Mouse (Mus musculus) cerebellum, postnatal 25 days (tissue): ENCODE results near the gene Ptpre.
"Not testable (repeated sequence)": the region's sequence is repeated elsewhere in the genome, so short reads cannot be mapped to it uniquely, and the experiment has no call there.

Experiments
- DNase-seq, 2 experiments: peaks; one replicate each; pipeline ENCODE4 v3.0.0; 2021; ENCODE audit warnings: mixed read lengths in 2 of 2

Ptpre gene

DNA sequence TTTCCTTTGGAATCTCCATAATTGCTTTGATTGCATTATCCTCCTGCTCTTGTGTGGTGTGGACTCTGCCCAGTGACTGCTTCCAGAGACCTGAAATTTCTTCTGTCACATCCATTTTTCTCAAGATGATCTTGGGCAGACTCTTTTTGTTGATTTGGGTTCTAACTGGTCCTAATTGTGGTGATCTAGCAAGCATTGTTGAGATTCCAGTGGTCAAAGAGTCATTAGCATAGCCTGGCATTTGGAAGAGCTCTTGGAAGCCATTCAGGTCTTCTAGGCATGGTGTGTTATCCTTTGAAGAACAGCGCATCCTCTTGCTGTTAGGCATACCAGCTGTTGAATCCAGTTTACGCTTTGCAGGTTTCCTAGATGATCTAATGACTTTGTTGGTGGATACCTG is 161.1 kb downstream of the Ptpre start:
- DNase-seq, result no peak

GRCm38 (mm10) chr7:135699351-135699750 is 162.1 kb downstream of the Ptpre start:
- not testable (repeated sequence) for DNase-seq

- no peak for DNase-seq
Measured at GRCm38 (mm10) chr7:135703600-135704148, 166.4 kb downstream of the Ptpre start.

DNA sequence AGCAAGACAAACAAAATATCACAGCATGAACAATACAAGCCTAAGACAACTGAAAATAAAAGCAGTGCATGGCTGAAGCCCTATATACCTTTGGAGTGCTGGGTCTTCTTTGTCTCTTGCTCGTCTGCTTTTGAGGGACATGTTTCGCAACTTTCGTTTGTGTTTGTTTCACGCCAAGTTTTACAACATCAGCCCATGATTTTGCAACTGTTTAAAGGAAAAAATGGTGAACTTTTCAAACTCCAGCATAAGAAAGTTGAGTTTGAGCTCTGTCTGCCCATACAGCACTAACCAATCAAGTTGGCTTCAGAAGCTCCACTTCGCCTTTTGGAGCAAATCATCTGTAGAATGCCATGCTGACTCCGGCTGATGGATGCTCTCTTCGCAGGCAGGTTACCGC is 167.0 kb downstream of the Ptpre start:
- DNase-seq, result no peak

- no peak for DNase-seq
Measured at GRCm38 (mm10) chr7:135705083-135705482, 167.8 kb downstream of the Ptpre start.

- DNase-seq, result no peak
Measured at GRCm38 (mm10) chr7:135705753-135706152, 168.5 kb downstream of the Ptpre start.

GRCm38 (mm10) chr7:135710702-135711101 is 173.4 kb downstream of the Ptpre start:
- no peak for DNase-seq

DNA sequence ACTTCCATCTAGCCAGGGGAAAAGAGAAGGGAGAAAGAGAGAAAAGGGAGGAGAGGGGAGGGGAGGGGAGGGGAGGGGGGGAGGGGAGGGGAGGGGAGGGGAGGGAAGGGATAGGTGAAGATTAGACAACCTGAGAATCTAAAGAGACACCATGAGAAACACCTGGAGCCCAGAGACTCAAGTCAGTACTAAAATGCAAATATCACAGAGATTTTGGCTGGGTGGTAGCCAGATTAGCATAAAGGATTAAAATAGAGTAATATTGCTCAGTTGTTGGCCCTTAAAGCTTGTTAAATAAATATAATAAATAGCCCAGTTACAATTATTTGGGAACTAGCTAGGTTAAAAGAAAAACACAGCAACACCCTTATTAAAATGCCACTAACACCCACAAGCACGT is 175.3 kb downstream of the Ptpre start:
- DNase-seq, result no peak

GRCm38 (mm10) chr7:135713326-135713725 is 176.0 kb downstream of the Ptpre start:
- DNase-seq, result no peak

GRCm38 (mm10) chr7:135715166-135715565 is 177.9 kb downstream of the Ptpre start:
- no peak for DNase-seq

- no peak for DNase-seq
Measured at GRCm38 (mm10) chr7:135715642-135716444, 178.6 kb downstream of the Ptpre start, which contains the start of gene Mki67. Gene Mki67, minus strand, starts transcription at chr7:135716361.

- DNase-seq, result peak; percentile 75 to 86
Measured at GRCm38 (mm10) chr7:135716445-135716877, 179.2 kb downstream of the Ptpre start.

- no peak for DNase-seq
Measured at GRCm38 (mm10) chr7:135716968-135717557, 179.8 kb downstream of the Ptpre start.

DNA sequence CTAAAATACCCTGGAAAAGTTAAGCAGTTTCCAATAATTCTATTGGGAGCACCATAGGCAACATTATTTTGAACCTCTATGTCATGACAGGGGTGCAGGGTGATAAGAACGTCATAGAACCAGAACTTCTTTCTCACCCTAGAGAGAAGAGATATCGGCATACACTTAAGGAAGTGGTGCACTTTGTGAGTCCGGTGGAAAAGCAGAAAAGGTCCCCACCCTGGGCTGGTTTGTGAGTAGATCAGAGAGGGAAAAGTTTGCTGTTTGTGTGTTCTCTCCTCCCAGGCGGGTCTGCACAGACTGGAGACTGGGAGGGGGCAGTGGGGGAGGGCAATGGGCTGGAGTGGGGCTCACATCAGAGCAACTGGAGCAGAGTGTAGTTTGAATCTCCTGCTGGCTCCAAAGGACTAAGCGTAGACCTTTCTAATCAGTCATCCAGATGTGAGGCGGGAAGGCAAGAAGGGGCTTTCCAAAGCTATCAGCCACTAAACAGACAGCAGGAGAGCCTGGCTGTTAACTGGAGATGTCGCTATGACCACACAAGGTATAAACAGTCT is 184.2 kb downstream of the Ptpre start:
- no peak for DNase-seq

DNA sequence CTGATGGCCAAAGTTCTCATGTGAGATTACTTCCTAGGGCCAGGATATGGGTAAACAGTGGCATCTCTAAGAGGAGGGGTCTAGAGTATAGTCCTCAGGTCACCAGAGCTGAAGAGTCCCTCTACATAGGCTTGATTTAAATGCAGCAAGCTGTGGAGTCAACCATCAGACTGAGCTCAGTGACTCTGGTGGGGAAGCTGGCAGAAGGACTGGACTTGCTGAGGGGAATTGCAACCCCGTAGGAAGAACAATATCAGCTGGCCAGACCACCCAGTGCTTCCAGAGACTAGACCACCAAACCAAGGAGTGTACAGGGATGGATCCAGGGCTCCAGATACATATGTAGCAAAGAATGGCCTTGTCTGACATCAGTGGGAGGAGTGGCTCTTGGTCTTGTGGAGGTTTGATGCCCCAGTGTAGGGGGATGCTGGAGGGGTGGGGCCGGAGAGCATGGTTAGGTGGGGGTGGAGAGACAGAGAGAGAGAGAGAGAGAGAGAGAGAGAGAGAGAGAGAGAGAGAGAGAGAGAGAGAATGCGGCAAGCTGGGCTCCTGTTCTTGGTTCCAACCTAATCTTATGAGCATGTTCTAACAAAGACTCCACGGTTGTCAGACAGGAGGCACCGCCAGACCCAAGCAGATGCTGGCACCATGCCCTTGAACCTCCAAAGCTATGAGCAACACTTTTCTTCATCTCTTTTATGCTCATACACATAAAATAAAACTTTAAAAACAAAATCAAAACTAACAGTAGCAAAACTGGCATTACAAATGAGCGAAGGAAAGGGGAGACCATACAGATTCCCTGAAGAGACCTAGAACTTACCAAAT is 184.9 kb downstream of the Ptpre start:
- peak in 1 of 2 experiments; percentile 21 for DNase-seq

GRCm38 (mm10) chr7:135723672-135724341 is 186.5 kb downstream of the Ptpre start:
- no peak for DNase-seq

GRCm38 (mm10) chr7:135726707-135727106 is 189.4 kb downstream of the Ptpre start:
- no peak for DNase-seq

GRCm38 (mm10) chr7:135728038-135728437 is 190.8 kb downstream of the Ptpre start:
- DNase-seq, result no peak

GRCm38 (mm10) chr7:135734379-135734778 is 197.1 kb downstream of the Ptpre start:
- DNase-seq, result no peak

- no peak for DNase-seq
Measured at GRCm38 (mm10) chr7:135734911-135735646, 197.8 kb downstream of the Ptpre start.
